Mouse (Mus musculus): ENCODE measurements around the gene Tex13c1. TPM values are rescaled to one million over a fixed set of nuclear protein-coding genes. Genes with fewer than 3 reads are reported as not detected.

Gene Tex13c1
- not detected in 2 replicates for polyA plus RNA-seq (2015; fragmentation: Nextera tagmentation; extraction: Ambion mirVana)

- Histone ChIP-seq H3K27me3 (replicated peaks) (no peaks in the 10 kb centered on the region), H3K9ac (no peak within 1 kb of the TSS), H3K4me3 (replicated peaks) (no peak within 1 kb of the TSS), H3K4me2 (replicated peaks) (no peak within 1 kb of the TSS), H3K4me1 (replicated peaks) (no peaks in the 10 kb centered on the region), H3K27ac (no peak within 1 kb of the TSS), H3K36me3 (no peaks in the 10 kb centered on the region), H3K9me3 (no peaks in the 10 kb centered on the region)
- ATAC-seq, result no peak
- 73% methylated on average over 3 of the region's 3 CpGs for WGBS
Measured at GRCm38 (mm10) chrX:43590860-43591259, at the start of gene Tex13c1. Tex13c1 (plus strand) TSS chrX:43591160.

Other genes with a start within 250 kb of the Tex13c1 start
- gene Tenm1, start 162.0 kb upstream of the Tex13c1 start, polyA plus RNA-seq (2015; fragmentation: Nextera tagmentation; extraction: Ambion mirVana), result 0.49 and 0.54 TPM in 2 replicates

Data from intestine, embryonic 15.5 days (tissue).